In the genomic region with DNA sequence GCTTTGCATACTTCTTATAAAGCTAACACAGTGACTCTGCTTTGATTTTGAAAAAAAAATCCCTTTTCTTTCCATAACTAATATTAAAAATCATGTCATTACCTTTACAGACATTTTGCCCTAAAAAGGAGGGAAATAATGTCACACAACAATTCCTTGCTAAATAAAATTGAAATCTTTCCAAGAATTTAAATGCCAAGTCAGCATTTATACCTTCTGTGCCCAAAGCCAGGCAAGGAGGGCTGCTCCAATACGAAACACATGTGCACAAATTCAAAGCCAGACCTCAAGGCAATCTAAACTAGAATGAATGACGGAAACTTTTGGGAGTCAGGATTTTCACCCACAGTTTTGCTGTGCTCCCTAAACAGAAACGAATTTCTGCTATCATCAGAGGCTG, we compare ENCODE assay signal across 2 mouse cellular contexts.
TF ChIP-seq lines count a peak whose summit lies in the region.

No protein-coding gene starts in this region.

TF ChIP-seq in CH12.LX, 34 proteins besides CTCF, POLR2A, EP300 and RAD21 (continued from another document):
- no peak for TF ChIP-seq BHLHE40 (IDR thresholded peaks at IDR 0.05; ENCODE audit: low read depth, low read length)

TF ChIP-seq in MEL, 35 proteins besides CTCF, POLR2A, EP300 and RAD21:
- TF ChIP-seq MAFK (IDR thresholded peaks at IDR 0.05; ENCODE audit: borderline replicate concordance, low read depth, low read length) (peak; percentile 50; the same call in 1 of the 2 replicates), HCFC1 (IDR thresholded peaks at IDR 0.05; ENCODE audit: low read depth, low read length) (no peak), KAT2A (conservative IDR thresholded peaks at IDR 0.05; ENCODE audit: low read depth, low read length) (no peak), ELF1 (IDR thresholded peaks at IDR 0.05; ENCODE audit: low read depth, low read length) (no peak)
